Mouse (Mus musculus): ENCODE measurements around the gene Slc35e3. TPM values are rescaled to one million over a fixed set of nuclear protein-coding genes. Genes with fewer than 3 reads are reported as not detected.

Gene Slc35e3
- polyA plus RNA-seq, 1 experiment from 2014 or later: 37.3 TPM

DNA sequence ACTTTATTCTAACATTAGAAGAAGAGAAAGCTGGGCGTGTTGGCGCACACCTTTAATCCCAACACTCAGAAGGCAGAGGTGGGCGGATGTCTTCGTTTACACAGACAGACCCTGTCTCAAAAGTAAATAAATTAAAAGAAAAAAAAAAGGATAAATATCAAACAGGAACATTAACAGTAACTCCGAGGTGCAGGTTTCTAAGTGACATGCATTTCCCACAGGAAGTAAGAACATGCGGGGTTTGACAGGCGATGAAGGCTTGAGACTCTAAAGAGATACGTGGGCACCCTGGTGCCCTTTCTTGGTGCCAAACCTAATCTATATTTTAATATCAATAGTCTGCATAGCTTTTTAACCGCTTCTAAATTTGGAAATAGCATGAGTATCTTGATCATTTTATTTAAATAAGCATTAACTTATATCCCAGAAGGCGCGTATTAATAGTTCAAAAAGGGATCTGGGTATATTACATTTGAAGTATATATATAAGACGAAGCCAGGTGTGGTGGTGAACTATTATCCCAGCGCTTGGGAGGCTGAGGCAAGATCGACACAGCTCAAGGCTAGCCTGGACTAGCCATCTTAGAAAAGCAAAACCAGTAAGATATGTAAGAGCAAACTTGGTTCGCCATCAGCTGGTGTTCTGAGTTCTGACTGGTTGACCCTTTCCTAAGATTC lies 60.9 kb downstream of the Slc35e3 start:
- peaks cover 19% of the 10 kb centered on the region for H3K36me3 ChIP-seq
- no peaks in the 10 kb centered on the region for H3K9me3 ChIP-seq
- WGBS: 93% methylated on average over 15 of the region's 15 CpGs
- H3K4me1 ChIP-seq: no peaks in the 10 kb centered on the region
- H3K27me3 ChIP-seq: no peaks in the 10 kb centered on the region
- H3K4me2 ChIP-seq (replicated peaks): no peak overlapping the region
- ATAC-seq (ENCODE audit: low FRiP score, low read depth): no peak
- no peak overlapping the region for H3K4me3 ChIP-seq
- H3K27ac ChIP-seq (replicated peaks): no peak overlapping the region
- no peak overlapping the region for H3K9ac ChIP-seq (replicated peaks)

GRCm38 (mm10) chr10:117684298-117685170 lies 61.6 kb downstream of the Slc35e3 start:
- peaks cover 13% of the 10 kb centered on the region for H3K36me3 ChIP-seq
- no peaks in the 10 kb centered on the region for H3K4me1 ChIP-seq
- WGBS: 89% methylated on average over 19 of the region's 19 CpGs
- no peak overlapping the region for H3K4me3 ChIP-seq
- H3K9me3 ChIP-seq: no peaks in the 10 kb centered on the region
- H3K27ac ChIP-seq (replicated peaks): no peak overlapping the region
- H3K27me3 ChIP-seq: no peaks in the 10 kb centered on the region; the same call in 1 of the 2 replicates
- no peak for ATAC-seq (ENCODE audit: low FRiP score, low read depth)
- no peak overlapping the region for H3K9ac ChIP-seq (replicated peaks)
- no peak overlapping the region for H3K4me2 ChIP-seq (replicated peaks)

DNA sequence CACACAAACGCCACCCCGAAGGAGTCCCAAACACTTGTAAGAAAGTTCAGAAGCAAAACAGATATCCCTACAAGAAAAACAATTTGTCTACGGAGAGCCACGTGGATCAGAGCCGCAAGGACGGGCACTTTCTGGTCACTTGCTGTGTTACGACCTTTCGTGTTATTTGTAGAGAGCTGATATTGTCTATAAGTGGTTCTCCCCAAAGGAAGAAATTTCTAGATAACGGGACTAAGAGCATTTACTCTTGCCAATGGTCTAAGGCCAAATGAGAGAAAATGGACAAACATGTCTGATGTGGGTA lies 62.5 kb downstream of the Slc35e3 start:
- ATAC-seq (ENCODE audit: low FRiP score, low read depth): no peak
- no peaks in the 10 kb centered on the region for H3K4me1 ChIP-seq
- no peak overlapping the region for H3K9ac ChIP-seq (replicated peaks)
- H3K36me3 ChIP-seq: peaks cover 5% of the 10 kb centered on the region
- H3K4me2 ChIP-seq (replicated peaks): no peak overlapping the region
- no peaks in the 10 kb centered on the region for H3K9me3 ChIP-seq
- WGBS: 96% methylated on average over 9 of the region's 9 CpGs
- H3K27ac ChIP-seq (replicated peaks): no peak overlapping the region
- H3K27me3 ChIP-seq: no peaks in the 10 kb centered on the region; the same call in 1 of the 2 replicates
- H3K4me3 ChIP-seq: no peak overlapping the region

Other genes with a start within 250 kb of the Slc35e3 start
- gene Cpm, start 116.9 kb downstream of the Slc35e3 start, polyA plus RNA-seq (2016; fragmentation: Nextera tagmentation; extraction: Ambion mirVana): 3.7 and 4.2 TPM in 2 replicates
- 74.5 and 83.8 TPM in 2 replicates for gene Mdm2, start 35.6 kb downstream of the Slc35e3 start, polyA plus RNA-seq (2016; fragmentation: Nextera tagmentation; extraction: Ambion mirVana)
- gene Nup107, start 46.3 kb upstream of the Slc35e3 start, polyA plus RNA-seq (2016; fragmentation: Nextera tagmentation; extraction: Ambion mirVana): 73.3 and 77.5 TPM in 2 replicates
- gene Rap1b, start 99.7 kb upstream of the Slc35e3 start, polyA plus RNA-seq (2016; fragmentation: Nextera tagmentation; extraction: Ambion mirVana): 137 and 138 TPM in 2 replicates